Mouse (Mus musculus): ENCODE measurements around the gene Stx5a.

Gene Stx5a

GRCm38 (mm10) chr19:8741243-8741869, at the start of gene Stx5a:
Gene Stx5a, plus strand, starts transcription at chr19:8741413.
- DNase-seq, result peak; percentile 96 to 97

GRCm38 (mm10) chr19:8691871-8692539, 49.2 kb upstream of the Stx5a start:
- no peak for DNase-seq

- DNase-seq, result no peak
Observed at GRCm38 (mm10) chr19:8692740-8693139, 48.5 kb upstream of the Stx5a start.

GRCm38 (mm10) chr19:8695330-8695729, 45.9 kb upstream of the Stx5a start:
- DNase-seq, result peak in 1 of 2 experiments; percentile 47

GRCm38 (mm10) chr19:8699652-8700051, 41.6 kb upstream of the Stx5a start:
- no peak for DNase-seq

GRCm38 (mm10) chr19:8702458-8702857, 38.8 kb upstream of the Stx5a start:
- no peak for DNase-seq

- DNase-seq, result no peak
Observed at GRCm38 (mm10) chr19:8703571-8703970, 37.6 kb upstream of the Stx5a start.

- no peak for DNase-seq
Observed at GRCm38 (mm10) chr19:8705026-8705708, 36.0 kb upstream of the Stx5a start.

GRCm38 (mm10) chr19:8706132-8706667, 35.0 kb upstream of the Stx5a start:
- DNase-seq, result no peak

GRCm38 (mm10) chr19:8706930-8707329, 34.3 kb upstream of the Stx5a start:
- no peak for DNase-seq

GRCm38 (mm10) chr19:8708954-8709353, 32.3 kb upstream of the Stx5a start:
- DNase-seq, result no peak

GRCm38 (mm10) chr19:8710057-8710456, 31.2 kb upstream of the Stx5a start:
- peak in 1 of 2 experiments; percentile 36 for DNase-seq

- DNase-seq, result no peak
Observed at GRCm38 (mm10) chr19:8711506-8711905, 29.7 kb upstream of the Stx5a start.

GRCm38 (mm10) chr19:8711949-8712869, 29.0 kb upstream of the Stx5a start:
- no peak for DNase-seq

- peak; percentile 82 to 83 for DNase-seq
Observed at GRCm38 (mm10) chr19:8712870-8713305, 28.3 kb upstream of the Stx5a start.

- DNase-seq, result peak; percentile 98
Observed at GRCm38 (mm10) chr19:8713306-8713996, 27.8 kb upstream of the Stx5a start.

- DNase-seq, result no peak
Observed at GRCm38 (mm10) chr19:8713997-8714652, 27.1 kb upstream of the Stx5a start.

- DNase-seq, result peak in 1 of 2 experiments; percentile 38
Observed at GRCm38 (mm10) chr19:8714653-8715481, 26.3 kb upstream of the Stx5a start.

GRCm38 (mm10) chr19:8715868-8716766, 25.1 kb upstream of the Stx5a start:
- DNase-seq, result no peak
